Mouse (Mus musculus): ENCODE data around the gene Egln1. TPM values are rescaled to one million over a fixed set of nuclear protein-coding genes. Genes with fewer than 3 reads are reported as not detected.

Egln1 gene
- polyA plus RNA-seq, 1 experiment from 2014 or later: 17.0 TPM

- H3K36me3 ChIP-seq: peaks cover 85% of the 10 kb centered on the region
- no peaks in the 10 kb centered on the region for H3K27me3 ChIP-seq (ENCODE audit: insufficient read depth, poor library complexity, severe bottlenecking)
- no peaks in the 10 kb centered on the region; the same call in 1 of the 2 replicates for H3K9me3 ChIP-seq
- no peaks in the 10 kb centered on the region for H3K4me1 ChIP-seq
- no peak overlapping the region for H3K27ac ChIP-seq
- DNase-seq (ENCODE audit: low spot score): no peak
- no peak overlapping the region for H3K4me3 ChIP-seq
- WGBS: 90% methylated on average over 5 of the region's 5 CpGs
Observed at GRCm38 (mm10) chr8:124888385-124888784, 60.7 kb downstream of the Egln1 start.

GRCm38 (mm10) chr8:124878946-124879526 lies 70.1 kb downstream of the Egln1 start:
- no peak for DNase-seq (ENCODE audit: low spot score)
- 0 out of 2 replicates have a peak, but pooled peaks cover 2% of the 10 kb centered on the region for H3K4me1 ChIP-seq
- no peak overlapping the region for H3K4me3 ChIP-seq
- no peaks in the 10 kb centered on the region for H3K27me3 ChIP-seq (ENCODE audit: insufficient read depth, poor library complexity, severe bottlenecking)
- H3K9me3 ChIP-seq: no peaks in the 10 kb centered on the region
- H3K36me3 ChIP-seq: peaks cover 97% of the 10 kb centered on the region
- WGBS: 70% methylated on average over 10 of the region's 10 CpGs
- no peak overlapping the region for H3K27ac ChIP-seq

DNA sequence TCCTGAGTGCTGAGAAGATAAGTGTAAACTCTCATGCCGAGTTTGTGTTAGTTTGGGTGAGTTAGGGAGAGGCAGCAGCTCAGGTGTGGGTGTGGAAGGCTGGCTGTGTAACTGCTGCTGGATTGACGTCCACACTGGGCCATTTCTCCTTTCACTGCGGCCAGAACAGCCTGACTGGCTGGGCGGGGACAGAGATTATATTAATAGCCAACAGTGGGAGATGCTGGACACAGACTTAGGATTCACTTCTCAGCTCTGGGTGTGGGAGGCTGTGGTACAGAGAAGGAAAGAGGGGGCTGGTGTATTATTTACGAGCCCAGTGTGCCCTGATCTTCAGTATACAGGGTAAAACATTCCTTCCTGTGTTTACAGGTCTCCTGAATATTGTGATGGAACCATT lies 71.0 kb downstream of the Egln1 start:
- no peak for DNase-seq (ENCODE audit: low spot score)
- Histone ChIP-seq H3K4me1 (peaks cover 5% of the 10 kb centered on the region; the same call in 1 of the 2 replicates), H3K4me3 (no peak overlapping the region), H3K9me3 (no peaks in the 10 kb centered on the region), H3K27ac (no peak overlapping the region), H3K27me3 (ENCODE audit: insufficient read depth, poor library complexity, severe bottlenecking) (no peaks in the 10 kb centered on the region), H3K36me3 (peaks cover 97% of the 10 kb centered on the region)
- 87% methylated on average over 5 of the region's 5 CpGs for WGBS

DNA sequence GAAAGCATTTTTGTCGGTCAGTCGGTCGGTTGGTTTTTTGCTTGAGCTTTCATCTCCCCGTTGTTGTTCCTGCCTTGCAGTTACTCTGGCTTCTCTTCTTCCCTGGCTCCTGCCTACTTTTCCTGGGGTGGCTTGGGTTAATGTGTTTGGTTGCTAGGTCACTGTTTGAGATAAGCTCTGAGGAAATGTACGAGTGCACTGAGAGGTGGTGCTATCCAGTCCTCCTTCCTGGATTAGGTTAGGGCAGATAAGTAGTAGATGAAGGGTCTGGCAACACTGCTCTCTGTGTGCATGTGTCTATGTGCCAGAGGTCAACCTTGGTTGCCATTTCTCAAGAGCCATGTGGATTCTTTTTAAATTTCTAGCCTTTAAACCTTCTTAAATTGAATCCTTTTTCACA lies 76.4 kb downstream of the Egln1 start:
- Histone ChIP-seq H3K27me3 (ENCODE audit: insufficient read depth, poor library complexity, severe bottlenecking) (no peaks in the 10 kb centered on the region), H3K4me3 (no peak overlapping the region), H3K27ac (no peak overlapping the region), H3K4me1 (peaks cover 35% of the 10 kb centered on the region), H3K9me3 (no peaks in the 10 kb centered on the region), H3K36me3 (peaks cover 64% of the 10 kb centered on the region)
- WGBS: 45% methylated on average over 5 of the region's 5 CpGs
- DNase-seq (ENCODE audit: low spot score): no peak

GRCm38 (mm10) chr8:124872081-124872480 lies 77.0 kb downstream of the Egln1 start:
- DNase-seq (ENCODE audit: low spot score): no peak
- no peaks in the 10 kb centered on the region for H3K27me3 ChIP-seq (ENCODE audit: insufficient read depth, poor library complexity, severe bottlenecking)
- H3K4me1 ChIP-seq: peaks cover 41% of the 10 kb centered on the region
- no peaks in the 10 kb centered on the region for H3K9me3 ChIP-seq
- H3K4me3 ChIP-seq: no peak overlapping the region
- H3K27ac ChIP-seq: no peak overlapping the region
- peaks cover 58% of the 10 kb centered on the region for H3K36me3 ChIP-seq
- WGBS: 91% methylated on average over 7 of the region's 7 CpGs

- peaks cover 47% of the 10 kb centered on the region for H3K4me1 ChIP-seq
- 91% methylated on average over 7 of the region's 7 CpGs for WGBS
- H3K4me3 ChIP-seq: no peak overlapping the region
Observed at GRCm38 (mm10) chr8:124871474-124871873, 77.7 kb downstream of the Egln1 start.

DNA sequence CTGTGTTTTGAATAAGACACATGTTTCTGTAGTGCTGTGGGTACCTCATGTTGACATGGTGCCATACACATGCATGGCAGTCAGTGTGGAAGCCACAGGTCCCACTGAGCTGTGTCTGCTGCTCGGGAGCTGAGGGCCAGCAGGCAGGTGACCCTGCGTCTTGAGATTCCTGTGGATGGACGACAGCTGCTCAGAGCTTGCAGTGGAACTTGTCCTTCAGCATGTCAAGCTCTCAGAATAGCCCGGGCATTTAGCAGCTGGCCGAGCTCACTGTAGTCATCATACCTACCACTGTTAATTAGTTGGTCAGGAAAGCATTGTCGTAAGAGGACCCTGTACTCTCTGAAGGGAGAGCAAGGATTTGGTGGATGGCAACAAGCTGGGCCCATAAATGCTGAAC lies 79.4 kb downstream of the Egln1 start:
- Histone ChIP-seq H3K27ac (no peak overlapping the region), H3K9me3 (no peaks in the 10 kb centered on the region), H3K4me1 (peaks cover 55% of the 10 kb centered on the region), H3K36me3 (peaks cover 41% of the 10 kb centered on the region), H3K27me3 (ENCODE audit: insufficient read depth, poor library complexity, severe bottlenecking) (no peaks in the 10 kb centered on the region), H3K4me3 (no peak overlapping the region)
- 62% methylated on average over 6 of the region's 6 CpGs for WGBS
- no peak for DNase-seq (ENCODE audit: low spot score)

More at GRCm38 (mm10) chr8:124871474-124871873, 77.7 kb downstream of the Egln1 start:
- DNase-seq (ENCODE audit: low spot score): no peak
- Histone ChIP-seq H3K36me3 (peaks cover 52% of the 10 kb centered on the region), H3K9me3 (no peaks in the 10 kb centered on the region), H3K27ac (no peak overlapping the region), H3K27me3 (ENCODE audit: insufficient read depth, poor library complexity, severe bottlenecking) (no peaks in the 10 kb centered on the region)

- H3K4me1 ChIP-seq: peaks cover 52% of the 10 kb centered on the region
Observed at GRCm38 (mm10) chr8:124867126-124867525, 82.0 kb downstream of the Egln1 start.

GRCm38 (mm10) chr8:124866669-124867068 lies 82.5 kb downstream of the Egln1 start:
- Histone ChIP-seq H3K4me1 (peaks cover 50% of the 10 kb centered on the region), H3K27ac (0 out of 2 replicates have a peak overlapping the region, but pooled peaks have one; percentile 10)
- WGBS: 33% methylated on average over 3 of the region's 3 CpGs

More at GRCm38 (mm10) chr8:124867126-124867525, 82.0 kb downstream of the Egln1 start:
- peak overlapping the region; percentile 49; the same call in 1 of the 2 replicates for H3K27ac ChIP-seq
- 24% methylated on average over 2 of the region's 2 CpGs for WGBS
- H3K27me3 ChIP-seq (ENCODE audit: insufficient read depth, poor library complexity, severe bottlenecking): no peaks in the 10 kb centered on the region
- peaks cover 17% of the 10 kb centered on the region for H3K36me3 ChIP-seq
- 0 out of 2 replicates have a peak overlapping the region, but pooled peaks have one; percentile 1 for H3K4me3 ChIP-seq
- no peaks in the 10 kb centered on the region for H3K9me3 ChIP-seq
- DNase-seq (ENCODE audit: low spot score): no peak

DNA sequence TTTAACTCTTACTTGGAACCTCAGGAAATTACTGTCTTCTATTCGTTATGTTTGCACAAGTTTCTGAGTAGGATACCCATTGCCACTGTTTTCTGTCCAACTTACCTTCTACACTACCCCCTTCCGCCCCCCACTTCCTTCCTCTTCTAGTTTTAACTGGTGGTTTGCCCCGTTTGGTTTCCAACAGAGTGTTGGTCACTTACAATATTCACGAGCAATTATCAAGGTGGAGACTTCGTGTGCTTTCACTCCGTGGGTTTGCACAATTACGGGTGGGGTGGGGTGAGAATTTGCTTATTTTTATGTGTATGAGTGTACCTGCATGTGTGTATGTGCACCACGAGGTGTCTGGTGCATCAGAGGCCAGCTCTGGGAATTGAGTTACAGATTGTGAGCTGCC lies 85.4 kb downstream of the Egln1 start:
- H3K4me1 ChIP-seq: peaks cover 70% of the 10 kb centered on the region
- peaks cover 28% of the 10 kb centered on the region for H3K36me3 ChIP-seq

More at GRCm38 (mm10) chr8:124866669-124867068, 82.5 kb downstream of the Egln1 start:
- Histone ChIP-seq H3K9me3 (no peaks in the 10 kb centered on the region), H3K27me3 (ENCODE audit: insufficient read depth, poor library complexity, severe bottlenecking) (no peaks in the 10 kb centered on the region), H3K36me3 (peaks cover 13% of the 10 kb centered on the region), H3K4me3 (0 out of 2 replicates have a peak overlapping the region, but pooled peaks have one; percentile 1)
- DNase-seq (ENCODE audit: low spot score): no peak

DNA sequence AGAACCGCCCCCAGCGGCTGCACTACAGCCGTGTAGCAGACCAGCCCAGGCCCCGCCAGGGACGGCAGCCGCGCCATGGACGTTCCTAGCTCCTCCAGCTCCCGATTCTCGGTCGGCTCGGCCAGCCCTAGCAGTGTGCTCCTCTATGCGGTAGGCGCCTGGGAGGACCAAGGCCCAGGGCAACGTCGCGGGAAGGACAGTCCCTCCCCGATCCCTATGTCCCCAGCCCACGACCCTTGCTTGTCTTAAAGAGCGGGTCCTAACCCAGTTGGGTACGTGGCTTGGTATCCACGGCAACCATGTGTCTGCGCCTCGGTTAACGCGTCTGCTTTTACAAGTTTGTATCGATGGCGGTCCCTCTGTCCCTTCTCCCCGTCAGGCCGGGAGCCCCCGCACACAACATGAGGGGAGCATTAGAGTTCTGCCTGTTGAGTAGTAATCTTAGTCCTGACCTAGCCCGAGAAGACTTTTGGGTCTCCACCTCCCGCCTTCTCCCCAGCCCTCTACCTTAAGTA lies 85.9 kb downstream of the Egln1 start:
- H3K4me1 ChIP-seq: peaks cover 68% of the 10 kb centered on the region
- peaks cover 33% of the 10 kb centered on the region for H3K36me3 ChIP-seq
- DNase-seq (ENCODE audit: low spot score): no peak
- 0% methylated on average over 33 of the region's 33 CpGs for WGBS
- H3K27ac ChIP-seq: peak overlapping the region; percentile 99
- H3K27me3 ChIP-seq (ENCODE audit: insufficient read depth, poor library complexity, severe bottlenecking): no peaks in the 10 kb centered on the region
- H3K9me3 ChIP-seq: no peaks in the 10 kb centered on the region
- H3K4me3 ChIP-seq: peak overlapping the region; percentile 99

More for the DNA sequence above, 85.4 kb downstream of the Egln1 start:
- Histone ChIP-seq H3K27ac (peak overlapping the region; percentile 99), H3K27me3 (ENCODE audit: insufficient read depth, poor library complexity, severe bottlenecking) (no peaks in the 10 kb centered on the region), H3K9me3 (no peaks in the 10 kb centered on the region), H3K4me3 (peak overlapping the region; percentile 99)
- 20% methylated on average over 8 of the region's 8 CpGs for WGBS
- no peak for DNase-seq (ENCODE audit: low spot score)

- DNase-seq (ENCODE audit: low spot score): peak; percentile 96
- 1% methylated on average over 55 of the region's 55 CpGs for WGBS
Observed at GRCm38 (mm10) chr8:124862321-124863162, 86.6 kb downstream of the Egln1 start, which contains the start of the genes Gnpat and 2810004N23Rik. TSS of gene Gnpat (plus strand) at chr8:124863033. TSS of gene 2810004N23Rik (minus strand) at chr8:124863120.

GRCm38 (mm10) chr8:124860188-124860587 lies 88.9 kb downstream of the Egln1 start:
- H3K27ac ChIP-seq: peak overlapping the region; percentile 81
- H3K4me1 ChIP-seq: peaks cover 43% of the 10 kb centered on the region
- 51% methylated on average over 3 of the region's 3 CpGs for WGBS
- H3K36me3 ChIP-seq: peaks cover 58% of the 10 kb centered on the region
- H3K27me3 ChIP-seq (ENCODE audit: insufficient read depth, poor library complexity, severe bottlenecking): no peaks in the 10 kb centered on the region
- H3K4me3 ChIP-seq: no peak overlapping the region
- DNase-seq (ENCODE audit: low spot score): no peak
- H3K9me3 ChIP-seq: no peaks in the 10 kb centered on the region

More at GRCm38 (mm10) chr8:124862321-124863162, 86.6 kb downstream of the Egln1 start, which contains the start of the genes Gnpat and 2810004N23Rik:
- no peaks in the 10 kb centered on the region for H3K27me3 ChIP-seq (ENCODE audit: insufficient read depth, poor library complexity, severe bottlenecking)
- peaks cover 40% of the 10 kb centered on the region for H3K36me3 ChIP-seq
- H3K27ac ChIP-seq: peak within 1 kb of the TSS; percentile 99
- H3K9me3 ChIP-seq: no peaks in the 10 kb centered on the region
- peak within 1 kb of the TSS; percentile 99 for H3K4me3 ChIP-seq
- peaks cover 61% of the 10 kb centered on the region for H3K4me1 ChIP-seq

Data from heart, embryonic 10.5 days (tissue).